Mouse (Mus musculus): ENCODE measurements around the gene Stk25. TPM values are rescaled to one million over a fixed set of nuclear protein-coding genes. Genes with fewer than 3 reads are reported as not detected.

Stk25 gene
- polyA plus RNA-seq, 1 experiment, result 305 TPM

- no peaks in the 10 kb centered on the region for H3K4me1 ChIP-seq (ENCODE audit: control insufficient read depth, insufficient read depth, low read length)
- no peak overlapping the region for H3K4me3 ChIP-seq (replicated peaks; ENCODE audit: insufficient read depth, low read depth, low read length)
- no peaks in the 10 kb centered on the region for H3K27me3 ChIP-seq (ENCODE audit: control insufficient read depth, insufficient read depth, low read length)
- no peak for TF ChIP-seq CTCF (IDR thresholded peaks at IDR 0.05; ENCODE audit: borderline replicate concordance, insufficient read depth, low read depth, low read length)
- no peak for TF ChIP-seq POLR2A (IDR thresholded peaks at IDR 0.05; ENCODE audit: borderline replicate concordance, insufficient read depth, low read length)
- no peak for DNase-seq
- H3K27ac ChIP-seq (ENCODE audit: insufficient read depth, low read length), result no peak overlapping the region
Observed at GRCm38 (mm10) chr1:93593960-93594359, 64.5 kb downstream of the Stk25 start.

- DNase-seq, result no peak
- 86% methylated on average over 3 of the region's 3 CpGs for WGBS
- TF ChIP-seq POLR2A (IDR thresholded peaks at IDR 0.05; ENCODE audit: borderline replicate concordance, insufficient read depth, low read length) (no peak), CTCF (IDR thresholded peaks at IDR 0.05; ENCODE audit: borderline replicate concordance, insufficient read depth, low read depth, low read length) (no peak)
- Histone ChIP-seq H3K4me3 (replicated peaks; ENCODE audit: insufficient read depth, low read depth, low read length) (no peak overlapping the region), H3K27ac (ENCODE audit: insufficient read depth, low read length) (no peak overlapping the region), H3K4me1 (ENCODE audit: control insufficient read depth, insufficient read depth, low read length) (no peaks in the 10 kb centered on the region), H3K27me3 (ENCODE audit: control insufficient read depth, insufficient read depth, low read length) (no peaks in the 10 kb centered on the region)
Observed at GRCm38 (mm10) chr1:93588346-93588745, 70.1 kb downstream of the Stk25 start.

- H3K27me3 ChIP-seq (ENCODE audit: control insufficient read depth, insufficient read depth, low read length), result no peaks in the 10 kb centered on the region
- WGBS, result 95% methylated on average over 7 of the region's 7 CpGs
- no peaks in the 10 kb centered on the region for H3K4me1 ChIP-seq (ENCODE audit: control insufficient read depth, insufficient read depth, low read length)
- TF ChIP-seq POLR2A (IDR thresholded peaks at IDR 0.05; ENCODE audit: borderline replicate concordance, insufficient read depth, low read length) (no peak), CTCF (IDR thresholded peaks at IDR 0.05; ENCODE audit: borderline replicate concordance, insufficient read depth, low read depth, low read length) (no peak)
- no peak overlapping the region for H3K27ac ChIP-seq (ENCODE audit: insufficient read depth, low read length)
- no peak for DNase-seq
- no peak overlapping the region for H3K4me3 ChIP-seq (replicated peaks; ENCODE audit: insufficient read depth, low read depth, low read length)
Observed at GRCm38 (mm10) chr1:93581545-93581944, 76.9 kb downstream of the Stk25 start.

GRCm38 (mm10) chr1:93577861-93578260 lies 80.6 kb downstream of the Stk25 start:
- no peak overlapping the region for H3K27ac ChIP-seq (ENCODE audit: insufficient read depth, low read length)
- DNase-seq, result no peak
- 85% methylated on average over 4 of the region's 4 CpGs for WGBS
- TF ChIP-seq POLR2A (IDR thresholded peaks at IDR 0.05; ENCODE audit: borderline replicate concordance, insufficient read depth, low read length), result no peak
- no peak for TF ChIP-seq CTCF (IDR thresholded peaks at IDR 0.05; ENCODE audit: borderline replicate concordance, insufficient read depth, low read depth, low read length)
- no peak overlapping the region for H3K4me3 ChIP-seq (replicated peaks; ENCODE audit: insufficient read depth, low read depth, low read length)
- H3K27me3 ChIP-seq (ENCODE audit: control insufficient read depth, insufficient read depth, low read length), result no peaks in the 10 kb centered on the region
- no peaks in the 10 kb centered on the region for H3K4me1 ChIP-seq (ENCODE audit: control insufficient read depth, insufficient read depth, low read length)

GRCm38 (mm10) chr1:93577066-93577465 lies 81.4 kb downstream of the Stk25 start:
- Histone ChIP-seq H3K27ac (ENCODE audit: insufficient read depth, low read length) (no peak overlapping the region), H3K4me1 (ENCODE audit: control insufficient read depth, insufficient read depth, low read length) (no peaks in the 10 kb centered on the region), H3K27me3 (ENCODE audit: control insufficient read depth, insufficient read depth, low read length) (no peaks in the 10 kb centered on the region), H3K4me3 (replicated peaks; ENCODE audit: insufficient read depth, low read depth, low read length) (no peak overlapping the region)
- TF ChIP-seq POLR2A (IDR thresholded peaks at IDR 0.05; ENCODE audit: borderline replicate concordance, insufficient read depth, low read length) (no peak), CTCF (IDR thresholded peaks at IDR 0.05; ENCODE audit: borderline replicate concordance, insufficient read depth, low read depth, low read length) (no peak)
- no peak for DNase-seq
- 83% methylated on average over 3 of the region's 3 CpGs for WGBS

Other genes with a start within 250 kb of the Stk25 start
- 105 and 111 TPM in 2 replicates for gene Hdlbp, start 179.8 kb downstream of the Stk25 start, polyA plus RNA-seq (2012; rRNA removed)
- 5.7 and 6.3 TPM in 2 replicates for gene Farp2, start 146.6 kb downstream of the Stk25 start, polyA plus RNA-seq (2012; rRNA removed)
- gene Bok, start 27.0 kb upstream of the Stk25 start, polyA plus RNA-seq (2012; rRNA removed), result 20.6 and 21.2 TPM in 2 replicates
- gene Atg4b, start 92.8 kb upstream of the Stk25 start, polyA plus RNA-seq (2012; rRNA removed), result 65.8 and 72.0 TPM in 2 replicates
- gene Thap4, start 96.2 kb upstream of the Stk25 start, polyA plus RNA-seq (2012; rRNA removed), result 39.8 and 41.7 TPM in 2 replicates
- 96.5 and 100 TPM in 2 replicates for gene Dtymk, start 143.3 kb upstream of the Stk25 start, polyA plus RNA-seq (2012; rRNA removed)
- gene Ing5, start 145.3 kb upstream of the Stk25 start, polyA plus RNA-seq (2012; rRNA removed), result 7.5 TPM in 2 replicates
- 16.7 and 18.2 TPM in 2 replicates for gene D2hgdh, start 166.2 kb upstream of the Stk25 start, polyA plus RNA-seq (2012; rRNA removed)
- not detected in 2 replicates for gene Gal3st2, start 202.6 kb upstream of the Stk25 start, polyA plus RNA-seq (2012; rRNA removed)

Measured in cerebellum, adult 2 months (tissue).